Mouse (Mus musculus): ENCODE measurements around the gene Cpeb2.

DNA sequence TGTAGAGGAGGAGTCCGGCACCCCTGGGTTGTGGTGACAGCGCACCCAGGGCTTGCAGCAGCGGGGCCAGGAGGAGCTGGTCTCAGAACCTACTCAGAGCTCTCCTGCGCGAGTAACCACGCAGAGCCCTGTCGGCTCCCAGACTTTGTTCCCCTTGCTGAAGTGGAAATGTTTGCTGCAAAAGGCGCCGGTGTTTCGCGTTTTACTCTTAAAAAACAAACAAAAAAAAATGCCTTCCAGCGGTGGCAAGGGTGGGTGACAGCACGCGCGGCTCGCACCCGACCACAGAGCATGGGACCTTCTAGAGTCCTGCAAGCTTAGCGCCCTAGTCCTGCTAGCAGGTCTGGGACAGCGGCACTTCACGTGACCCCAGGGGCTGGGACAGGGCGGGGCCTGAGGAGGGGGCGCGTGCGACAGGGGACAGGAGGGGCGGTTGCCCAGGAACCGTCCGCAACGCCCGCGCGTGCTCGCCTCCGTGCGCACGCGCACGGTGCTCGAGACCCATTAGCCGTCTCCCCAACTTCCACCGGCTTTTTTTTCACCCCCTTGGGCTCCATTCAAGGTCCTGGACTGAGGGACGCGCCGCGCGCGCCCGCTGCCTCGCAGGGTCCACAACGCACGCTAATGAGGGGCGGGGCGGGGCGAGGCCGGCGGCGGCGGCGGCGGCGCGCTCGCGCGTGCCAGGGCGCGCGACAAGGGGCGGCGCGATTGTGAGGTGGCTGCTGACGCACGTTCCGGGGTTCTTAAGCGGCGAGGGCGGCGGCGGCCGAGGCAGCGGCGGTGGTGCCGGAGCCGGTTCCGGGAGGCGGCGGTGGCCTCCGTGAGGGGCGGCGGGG lies at the start of gene Cpeb2:
- TF ChIP-seq CTCF (IDR thresholded peaks at IDR 0.05) = no peak
- TF ChIP-seq POLR2A (IDR thresholded peaks at IDR 0.05; ENCODE audit: insufficient read depth, low read depth, low read length) = peak; percentile 91

Measured in heart, adult 2 months (tissue).